Mouse (Mus musculus) lung, adult 18-20 months (tissue): ENCODE measurements around the gene Rbpj.

Experiments
- DNase-seq, 2 experiments: peaks; one replicate each; pipeline ENCODE4 v3.0.0; 2022; ENCODE audit warnings: mixed read lengths in 2 of 2

Rbpj gene

GRCm38 (mm10) chr5:53678036-53678767, 212.2 kb downstream of the Rbpj start:
- no peak for DNase-seq

- no peak for DNase-seq
Measured at GRCm38 (mm10) chr5:53679651-53680050, 213.7 kb downstream of the Rbpj start.

- DNase-seq, result no peak
Measured at GRCm38 (mm10) chr5:53683916-53684315, 218.0 kb downstream of the Rbpj start.

- no peak for DNase-seq
Measured at GRCm38 (mm10) chr5:53684417-53684816, 218.5 kb downstream of the Rbpj start.

- DNase-seq, result no peak
Measured at GRCm38 (mm10) chr5:53685623-53686022, 219.7 kb downstream of the Rbpj start.

- DNase-seq, result no peak
Measured at GRCm38 (mm10) chr5:53686379-53686778, 220.4 kb downstream of the Rbpj start.

GRCm38 (mm10) chr5:53688326-53688725, 222.4 kb downstream of the Rbpj start:
- no peak for DNase-seq

- no peak for DNase-seq
Measured at GRCm38 (mm10) chr5:53691577-53691976, 225.6 kb downstream of the Rbpj start.

GRCm38 (mm10) chr5:53692100-53692499, 226.1 kb downstream of the Rbpj start:
- DNase-seq, result peak; percentile 38 to 57

GRCm38 (mm10) chr5:53692662-53693061, 226.7 kb downstream of the Rbpj start:
- no peak for DNase-seq

- no peak for DNase-seq
Measured at GRCm38 (mm10) chr5:53696701-53697100, 230.7 kb downstream of the Rbpj start.

- peak in 1 of 2 experiments; percentile 37 for DNase-seq
Measured at GRCm38 (mm10) chr5:53697794-53698193, 231.8 kb downstream of the Rbpj start.

- no peak for DNase-seq
Measured at GRCm38 (mm10) chr5:53702686-53703085, 236.7 kb downstream of the Rbpj start.
